Mouse (Mus musculus) colon, adult 2 months (tissue): ENCODE measurements around the gene Slc17a2. TPM values are rescaled to one million over a fixed set of nuclear protein-coding genes. Genes with fewer than 3 reads are reported as not detected.

Experiments used
- polyA plus RNA-seq: library from polyadenylated mRNA; depleted of rRNA; stranded (reverse); fragments of >200 nt; gene quantifications from 2 replicates; pipeline ENCODE4 v1.2.3, GENCODE M21; 2012; rRNA removed

The Slc17a2 gene
- 0.36 and 0.59 TPM in 2 replicates for polyA plus RNA-seq

GRCm38 (mm10) chr13:23806422-23807052 is at the start of gene Slc17a2:
Gene Slc17a2, plus strand, starts transcription at chr13:23806993.

GRCm38 (mm10) chr13:23760972-23761864 is 45.6 kb upstream of the Slc17a2 start, which contains the start of gene Hist1h4a:
Gene Hist1h4a, minus strand, starts transcription at chr13:23761230.

DNA sequence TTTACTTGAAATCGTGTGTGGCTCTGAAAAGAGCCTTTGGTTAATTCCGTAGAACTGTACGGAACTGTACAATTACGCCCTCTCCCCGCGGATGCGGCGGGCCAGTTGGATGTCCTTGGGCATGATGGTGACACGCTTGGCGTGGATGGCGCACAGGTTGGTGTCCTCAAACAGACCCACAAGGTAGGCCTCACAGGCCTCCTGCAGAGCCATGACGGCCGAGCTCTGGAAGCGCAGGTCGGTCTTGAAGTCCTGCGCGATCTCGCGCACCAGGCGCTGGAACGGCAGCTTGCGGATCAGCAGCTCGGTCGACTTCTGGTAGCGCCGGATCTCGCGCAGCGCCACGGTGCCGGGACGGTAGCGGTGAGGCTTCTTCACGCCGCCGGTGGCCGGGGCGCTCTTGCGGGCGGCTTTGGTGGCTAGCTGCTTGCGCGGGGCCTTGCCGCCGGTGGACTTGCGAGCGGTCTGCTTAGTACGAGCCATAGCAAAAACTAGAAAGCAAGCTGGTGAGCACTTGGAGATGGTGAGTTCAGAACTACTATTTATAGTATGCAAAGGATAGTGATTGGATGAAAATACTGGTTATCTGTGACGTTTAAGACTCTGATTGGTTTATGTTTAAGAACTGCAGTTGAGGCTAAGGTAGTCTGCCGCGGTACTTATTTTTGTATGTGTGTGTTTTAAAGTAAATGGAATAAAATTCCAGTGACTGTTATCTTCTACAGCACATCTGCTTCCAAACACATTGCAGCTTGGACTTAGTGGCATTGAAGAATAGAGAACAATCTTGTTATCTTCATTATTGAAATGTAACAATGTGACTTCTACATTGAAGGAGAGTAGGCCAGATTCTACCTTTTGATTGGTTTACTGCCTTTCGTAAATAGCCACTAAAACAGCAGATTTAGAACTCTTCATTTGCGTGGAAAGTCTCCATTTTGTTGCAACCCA is 44.6 kb upstream of the Slc17a2 start, which contains the start of gene Hist1h3a:
Gene Hist1h3a, minus strand, starts transcription at position 516 of the 951 bp plus-strand sequence.

DNA sequence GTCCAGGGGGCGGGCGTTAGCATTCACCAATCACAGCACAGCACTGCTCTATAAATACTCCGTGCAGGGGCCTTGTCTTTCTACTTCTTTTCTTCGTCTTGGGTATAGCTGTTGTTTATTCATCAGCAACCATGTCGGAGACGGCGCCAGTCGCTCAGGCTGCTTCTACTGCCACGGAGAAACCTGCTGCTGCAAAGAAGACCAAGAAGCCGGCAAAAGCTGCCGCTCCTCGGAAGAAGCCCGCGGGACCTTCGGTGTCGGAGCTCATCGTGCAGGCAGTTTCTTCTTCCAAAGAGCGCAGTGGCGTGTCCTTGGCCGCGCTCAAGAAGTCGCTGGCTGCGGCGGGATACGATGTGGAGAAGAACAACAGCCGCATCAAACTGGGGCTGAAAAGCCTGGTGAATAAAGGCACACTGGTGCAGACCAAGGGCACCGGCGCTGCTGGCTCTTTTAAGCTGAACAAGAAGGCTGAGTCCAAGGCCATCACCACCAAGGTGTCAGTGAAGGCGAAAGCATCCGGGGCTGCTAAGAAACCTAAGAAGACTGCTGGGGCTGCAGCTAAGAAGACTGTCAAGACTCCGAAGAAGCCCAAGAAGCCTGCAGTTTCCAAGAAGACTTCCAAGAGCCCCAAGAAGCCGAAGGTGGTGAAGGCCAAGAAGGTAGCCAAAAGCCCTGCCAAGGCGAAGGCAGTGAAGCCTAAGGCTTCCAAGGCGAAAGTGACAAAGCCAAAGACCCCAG is 43.0 kb upstream of the Slc17a2 start, which contains the start of gene Hist1h1a:
Gene Hist1h1a, plus strand, starts transcription at position 81 of the 738 bp plus-strand sequence.

DNA sequence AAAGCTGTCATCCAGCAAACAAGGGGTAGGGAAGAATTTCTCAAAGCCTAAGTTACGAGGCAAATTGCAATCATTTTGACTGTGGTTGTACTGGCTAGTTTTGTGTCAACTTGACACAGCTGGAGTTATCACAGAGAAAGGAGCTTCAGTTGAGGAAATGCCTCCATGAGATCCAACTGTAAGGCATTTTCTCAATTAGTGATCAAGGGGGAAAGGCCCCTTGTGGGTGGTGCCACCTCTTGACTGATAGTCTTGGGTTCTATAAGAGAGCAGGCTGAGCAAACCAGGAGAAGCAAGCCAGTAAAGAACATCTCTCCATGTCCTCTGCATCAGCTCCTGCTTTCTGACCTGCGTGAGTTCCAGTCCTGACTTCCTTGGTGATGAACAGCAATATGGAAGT is 37.2 kb upstream of the Slc17a2 start, which contains the start of gene Trim38:
Gene Trim38, plus strand, starts transcription at position 301 of the 400 bp plus-strand sequence.

DNA sequence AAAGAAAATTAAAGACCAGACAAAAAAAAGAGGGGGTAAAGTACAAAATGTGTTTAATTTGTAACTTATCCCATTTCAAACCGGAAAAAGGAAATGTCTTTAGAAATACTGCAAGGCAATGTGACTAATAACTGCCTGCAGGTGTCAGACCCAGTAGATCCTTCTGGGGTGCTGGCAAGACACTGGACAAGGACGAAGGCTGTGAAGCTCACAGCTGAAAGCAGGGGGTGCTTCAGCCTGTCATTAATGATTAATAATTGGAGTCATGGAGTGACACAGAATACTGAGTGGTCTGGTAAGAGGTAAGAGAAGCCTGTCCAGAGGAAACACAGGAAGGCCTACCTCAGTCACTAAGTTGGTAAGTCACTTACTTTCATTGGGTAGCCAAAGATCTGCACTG is 32.5 kb downstream of the Slc17a2 start, which contains the start of gene Slc17a3:
Gene Slc17a3, plus strand, starts transcription at position 127 of the 400 bp plus-strand sequence.

DNA sequence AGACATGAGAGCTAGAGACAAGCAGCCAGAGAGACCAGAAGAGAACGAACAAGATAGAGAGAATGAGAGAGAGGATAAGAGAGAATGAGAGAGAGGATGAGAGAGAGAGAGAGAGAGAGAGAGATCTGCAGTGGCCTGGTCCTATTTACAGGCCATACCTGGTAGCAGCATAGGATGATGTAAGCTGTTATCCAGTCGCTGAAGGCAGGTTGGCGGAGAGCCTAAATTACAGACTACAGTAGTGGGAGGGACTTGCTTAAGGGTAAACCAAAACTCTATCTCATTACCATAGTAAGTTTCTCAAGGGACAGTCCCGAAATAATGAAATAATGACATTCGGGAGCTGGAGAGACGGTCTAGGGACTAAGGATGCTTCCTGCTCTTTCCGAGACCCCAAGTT is 60.6 kb downstream of the Slc17a2 start, which contains the start of gene Slc17a1:
Gene Slc17a1, plus strand, starts transcription at position 346 of the 400 bp plus-strand sequence.

Other genes with a start within 250 kb of the Slc17a2 start
- 32.1 and 36.8 TPM in 2 replicates for gene Hist1h3e, start 244.6 kb upstream of the Slc17a2 start, polyA plus RNA-seq
- gene Hist1h2ae, start 235.8 kb upstream of the Slc17a2 start, polyA plus RNA-seq: 15.1 and 16.2 TPM in 2 replicates
- 49.0 and 58.2 TPM in 2 replicates for gene Hist1h2bg, start 235.6 kb upstream of the Slc17a2 start, polyA plus RNA-seq
- gene Hist1h2bf, start 232.8 kb upstream of the Slc17a2 start, polyA plus RNA-seq: 11.4 and 19.0 TPM in 2 replicates
- 6.9 and 11.5 TPM in 2 replicates for gene Hist1h2ad, start 232.6 kb upstream of the Slc17a2 start, polyA plus RNA-seq
- 13.8 and 18.8 TPM in 2 replicates for gene Hist1h3d, start 231.2 kb upstream of the Slc17a2 start, polyA plus RNA-seq
- gene Hist1h4d, start 225.4 kb upstream of the Slc17a2 start, polyA plus RNA-seq: 12.3 and 14.7 TPM in 2 replicates
- gene Hist1h2be, start 185.9 kb upstream of the Slc17a2 start, polyA plus RNA-seq: 3.1 and 3.3 TPM in 2 replicates
- gene Hist1h1e, start 184.4 kb upstream of the Slc17a2 start, polyA plus RNA-seq: 3.2 and 3.9 TPM in 2 replicates
- 2.4 and 3.8 TPM in 2 replicates for gene Hist1h2ac, start 123.0 kb upstream of the Slc17a2 start, polyA plus RNA-seq
- gene Hist1h2bc, start 122.8 kb upstream of the Slc17a2 start, polyA plus RNA-seq: 410 and 605 TPM in 2 replicates
- gene Hist1h1t, start 111.2 kb upstream of the Slc17a2 start, polyA plus RNA-seq: not detected in 2 replicates
- 20.7 and 21.2 TPM in 2 replicates for gene Hist1h4c, start 108.5 kb upstream of the Slc17a2 start, polyA plus RNA-seq
- 9.4 and 10.3 TPM in 2 replicates for gene Hfe, start 96.1 kb upstream of the Slc17a2 start, polyA plus RNA-seq
- gene Hist1h1c, start 68.2 kb upstream of the Slc17a2 start, polyA plus RNA-seq: 204 and 212 TPM in 2 replicates
- gene Hist1h3c, start 61.4 kb upstream of the Slc17a2 start, polyA plus RNA-seq: 23.6 and 30.3 TPM in 2 replicates
- gene Hist1h2bb, start 60.3 kb upstream of the Slc17a2 start, polyA plus RNA-seq: 12.8 and 18.4 TPM in 2 replicates
- gene Hist1h2ab, start 55.9 kb upstream of the Slc17a2 start, polyA plus RNA-seq: 23.5 and 25.9 TPM in 2 replicates
- 26.4 and 32.0 TPM in 2 replicates for gene Hist1h3b, start 54.7 kb upstream of the Slc17a2 start, polyA plus RNA-seq
- 20.0 and 20.8 TPM in 2 replicates for gene Hist1h4b, start 50.0 kb upstream of the Slc17a2 start, polyA plus RNA-seq
- 15.5 and 15.9 TPM in 2 replicates for gene Hist1h4a, start 45.8 kb upstream of the Slc17a2 start, polyA plus RNA-seq
- gene Hist1h3a, start 44.6 kb upstream of the Slc17a2 start, polyA plus RNA-seq: 23.6 and 24.8 TPM in 2 replicates
- 1.1 and 1.4 TPM in 2 replicates for gene Hist1h1a, start 43.3 kb upstream of the Slc17a2 start, polyA plus RNA-seq
- gene Trim38, start 37.1 kb upstream of the Slc17a2 start, polyA plus RNA-seq: 0.12 and 0.14 TPM in 2 replicates
- gene Slc17a3, start 32.4 kb downstream of the Slc17a2 start, polyA plus RNA-seq: not detected in 2 replicates
- gene Slc17a1, start 60.8 kb downstream of the Slc17a2 start, polyA plus RNA-seq: not detected in 2 replicates
- gene Slc17a4, start 108.0 kb downstream of the Slc17a2 start, polyA plus RNA-seq: 16.1 and 27.1 TPM in 2 replicates
- gene Hist1h2ba, start 127.2 kb downstream of the Slc17a2 start, polyA plus RNA-seq: not detected in 2 replicates
- gene Hist1h2aa, start 127.5 kb downstream of the Slc17a2 start, polyA plus RNA-seq: not detected in 2 replicates
- 2.1 and 3.1 TPM in 2 replicates for gene Scgn, start 184.2 kb downstream of the Slc17a2 start, polyA plus RNA-seq